Mouse (Mus musculus) midbrain, embryonic 10.5 days (tissue): Measurements from ENCODE around the gene Gm7792. TPM values are rescaled to one million over a fixed set of nuclear protein-coding genes. Genes with fewer than 3 reads are reported as not detected.
"Not testable (repeated sequence)": the region's sequence is repeated elsewhere in the genome, so short reads cannot be mapped to it uniquely, and the experiment has no call there.

Experiments
- DNase-seq: peaks from one replicate; pipeline ENCODE4 v3.0.0-alpha.2; 2017; ENCODE audit warnings: low spot score
- H3K27ac ChIP-seq: fragments of 300-500 bp; sonication (generic); replicated peaks from 2 replicates; pipeline ENCODE4 v1.5.1; 2016; ENCODE audit warnings: mild to moderate bottlenecking
- H3K27me3 ChIP-seq: fragments of 300-500 bp; sonication (generic); 2 replicates; pipeline ENCODE4 v1.6.1; 2016; ENCODE audit warnings: low read depth, mild to moderate bottlenecking; ENCODE audit not compliant: poor library complexity, severe bottlenecking
- H3K36me3 ChIP-seq: fragments of 300-500 bp; sonication (generic); 2 replicates; pipeline ENCODE4 v1.6.1; 2016; ENCODE audit warnings: mild to moderate bottlenecking, moderate library complexity
- H3K4me1 ChIP-seq: fragments of 300-500 bp; sonication (generic); 2 replicates; pipeline ENCODE4 v1.6.1; 2016
- H3K4me3 ChIP-seq: fragments of 300-500 bp; sonication (generic); 2 replicates; pipeline ENCODE4 v1.5.1; 2016; ENCODE audit warnings: mild to moderate bottlenecking, moderate library complexity
- H3K9me3 ChIP-seq: fragments of 300-500 bp; sonication (generic); replicated peaks from 2 replicates; pipeline ENCODE4 v1.6.1; 2016; ENCODE audit warnings: mild to moderate bottlenecking
- WGBS: fragments of 180-500 bp; shearing (Covaris S2); methylation state at CpG from one replicate; pipeline ENCODE4 v1.1.7; 2016; 5-methylcytosine and 5-hydroxymethylcytosine counted together
- polyA plus RNA-seq: library from polyadenylated mRNA; unstranded; fragments of >200 nt; fragmentation: Nextera tagmentation; extraction: Ambion mirVana; gene quantifications from 2 replicates; pipeline ENCODE4 v1.2.1, GENCODE M21; 2016

The Gm7792 gene
- polyA plus RNA-seq: not detected in 2 replicates

GRCm38 (mm10) chr5:93843476-93843875, at the start of gene Gm7792:
Gm7792 (plus strand) TSS chr5:93843776.
- not testable (repeated sequence) for DNase-seq, H3K27me3 ChIP-seq, H3K27ac ChIP-seq, H3K9me3 ChIP-seq, H3K36me3 ChIP-seq, H3K4me3 ChIP-seq, H3K4me1 ChIP-seq
- WGBS: 92% methylated on average over 1 of the region's 2 CpGs

Other genes with a start within 250 kb of the Gm7792 start
- gene C87414, start 172.2 kb upstream of the Gm7792 start, polyA plus RNA-seq: not detected in 2 replicates
- gene Gm16429, start 85.3 kb downstream of the Gm7792 start, polyA plus RNA-seq: not detected in 2 replicates
- not detected in 2 replicates for gene BC061212, start 226.8 kb downstream of the Gm7792 start, polyA plus RNA-seq
- not detected in 2 replicates for gene Gm6351, start 232.6 kb downstream of the Gm7792 start, polyA plus RNA-seq